Mouse (Mus musculus): ENCODE results near the gene Rap1a. TPM values are rescaled to one million over a fixed set of nuclear protein-coding genes. Genes with fewer than 3 reads are reported as not detected.

The Rap1a gene
- total and polyA plus RNA-seq, 2 experiments from 2014 or later, result 36.4 to 70.5 TPM

DNA sequence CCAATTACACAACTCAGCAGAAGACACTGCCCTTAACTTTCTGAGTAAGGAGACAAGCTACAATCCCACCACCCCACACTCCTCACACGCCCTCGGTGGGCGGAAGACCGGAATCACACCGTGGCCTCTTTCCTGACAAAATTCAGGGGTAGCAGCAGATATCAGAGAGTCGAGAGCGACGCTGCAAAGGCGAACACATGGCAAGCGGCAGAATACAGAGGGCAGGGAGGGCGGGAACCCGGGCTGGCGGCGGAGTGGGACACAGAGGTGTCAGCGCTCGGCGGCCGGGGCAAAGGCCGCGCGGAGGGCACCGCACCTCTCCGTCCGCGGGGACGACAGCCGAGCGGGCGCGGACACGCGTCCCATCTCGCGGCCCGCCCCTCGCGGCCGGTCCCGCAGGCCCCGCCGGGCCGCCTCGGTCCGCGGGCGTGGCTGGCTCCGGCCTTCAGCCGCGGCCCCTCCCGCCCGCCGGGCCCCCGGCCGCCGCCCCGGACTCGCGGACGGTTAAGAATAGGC lies 403 bp downstream of the Rap1a start:
- H3K27ac ChIP-seq (ENCODE audit: low read depth, low read length), result peak overlapping the region; percentile 85
- 1% methylated on average over 52 of the region's 59 CpGs for WGBS
- H3K27me3 ChIP-seq (ENCODE audit: insufficient read depth, low read length), result no peaks in the 10 kb centered on the region
- peak; percentile 40 for TF ChIP-seq CTCF (IDR thresholded peaks at IDR 0.05; ENCODE audit: low read depth)
- peak overlapping the region; percentile 81 for H3K9ac ChIP-seq
- no peaks in the 10 kb centered on the region for H3K9me3 ChIP-seq (ENCODE audit: low read length)
- ATAC-seq (peak; percentile 69), DNase-seq (peak; percentile 47)
- peak overlapping the region; percentile 82 for H3K4me2 ChIP-seq (ENCODE audit: low read depth)
- no peaks in the 10 kb centered on the region for H3K36me3 ChIP-seq (ENCODE audit: insufficient read depth)
- peak overlapping the region; percentile 88 for H3K4me3 ChIP-seq (ENCODE audit: low read depth, low read length)
- peaks cover 26% of the 10 kb centered on the region for H3K4me1 ChIP-seq (ENCODE audit: insufficient read depth)

DNA sequence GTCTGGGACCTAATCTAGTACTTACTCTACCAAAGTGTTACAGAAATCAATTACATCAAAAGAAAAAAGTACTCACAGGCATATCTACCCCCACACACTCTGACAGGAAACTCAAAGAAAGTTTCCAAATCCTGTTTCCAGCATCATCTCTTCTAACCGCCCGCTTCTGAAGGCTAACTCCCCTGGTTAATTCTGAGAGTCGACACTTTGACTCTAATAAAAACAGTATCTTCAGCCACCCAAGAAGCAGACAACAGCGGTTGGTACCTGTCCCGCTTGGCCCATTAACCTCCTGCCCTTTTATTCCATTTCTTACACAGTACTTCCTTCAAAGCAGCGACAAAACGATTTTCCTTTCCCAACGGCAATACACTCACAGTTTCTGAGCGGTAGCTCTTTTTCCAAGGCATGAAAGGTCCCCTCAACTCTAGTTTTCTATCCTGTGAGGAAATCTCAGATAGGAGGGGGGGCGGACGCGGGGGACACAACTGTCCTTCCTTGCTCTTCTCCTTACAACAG lies 921 bp downstream of the Rap1a start:
- H3K4me2 ChIP-seq (ENCODE audit: low read depth), result peak overlapping the region; percentile 82
- H3K4me1 ChIP-seq (ENCODE audit: insufficient read depth), result peaks cover 26% of the 10 kb centered on the region
- no peaks in the 10 kb centered on the region for H3K36me3 ChIP-seq (ENCODE audit: insufficient read depth)
- ATAC-seq (no peak), DNase-seq (no peak)
- H3K9ac ChIP-seq, result peak overlapping the region; percentile 81
- H3K27me3 ChIP-seq (ENCODE audit: insufficient read depth, low read length), result no peaks in the 10 kb centered on the region
- H3K27ac ChIP-seq (ENCODE audit: low read depth, low read length), result no peak overlapping the region
- under 1% methylated on average over 12 of the region's 12 CpGs for WGBS
- no peaks in the 10 kb centered on the region for H3K9me3 ChIP-seq (ENCODE audit: low read length)
- H3K4me3 ChIP-seq (ENCODE audit: low read depth, low read length), result peak overlapping the region; percentile 88
- no peak for TF ChIP-seq CTCF (IDR thresholded peaks at IDR 0.05; ENCODE audit: low read depth)

GRCm38 (mm10) chr3:105799375-105799774 lies 1.8 kb downstream of the Rap1a start:
- TF ChIP-seq CTCF (IDR thresholded peaks at IDR 0.05; ENCODE audit: low read depth), result no peak
- no peak overlapping the region for H3K9ac ChIP-seq
- H3K36me3 ChIP-seq (ENCODE audit: insufficient read depth), result no peaks in the 10 kb centered on the region
- H3K27ac ChIP-seq (ENCODE audit: low read depth, low read length), result no peak overlapping the region
- peak overlapping the region; percentile 82; the same call in 1 of the 2 replicates for H3K4me2 ChIP-seq (ENCODE audit: low read depth)
- H3K4me3 ChIP-seq (ENCODE audit: low read depth, low read length), result no peak overlapping the region
- ATAC-seq, result no peak
- H3K27me3 ChIP-seq (ENCODE audit: insufficient read depth, low read length), result no peaks in the 10 kb centered on the region
- H3K9me3 ChIP-seq (ENCODE audit: low read length), result no peaks in the 10 kb centered on the region
- 73% methylated on average over 4 of the region's 4 CpGs for WGBS
- peaks cover 26% of the 10 kb centered on the region for H3K4me1 ChIP-seq (ENCODE audit: insufficient read depth)
- DNase-seq, result no peak

DNA sequence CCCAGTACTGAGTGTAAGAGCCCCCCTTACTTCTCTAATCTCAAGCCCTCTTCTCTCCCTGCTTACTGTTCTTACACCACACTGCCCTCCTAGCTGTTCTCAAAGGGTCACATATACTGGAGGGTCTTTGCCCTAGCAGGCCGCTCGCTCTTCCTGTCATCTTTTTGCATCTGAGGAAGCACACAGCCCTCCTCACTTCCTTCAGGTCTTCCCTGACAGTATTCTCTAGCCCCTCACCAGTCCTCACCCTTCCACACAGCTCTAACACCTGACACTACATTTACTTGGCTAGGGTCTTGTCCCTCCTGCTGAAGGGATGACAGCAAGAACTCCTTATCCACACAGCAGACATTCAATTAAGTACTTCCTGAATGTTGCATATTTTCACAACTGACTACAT lies 2.4 kb downstream of the Rap1a start:
- H3K27ac ChIP-seq (ENCODE audit: low read depth, low read length), result no peak overlapping the region
- peaks cover 26% of the 10 kb centered on the region for H3K4me1 ChIP-seq (ENCODE audit: insufficient read depth)
- no peaks in the 10 kb centered on the region for H3K9me3 ChIP-seq (ENCODE audit: low read length)
- no peak for TF ChIP-seq CTCF (IDR thresholded peaks at IDR 0.05; ENCODE audit: low read depth)
- no peak overlapping the region for H3K9ac ChIP-seq
- no peaks in the 10 kb centered on the region for H3K27me3 ChIP-seq (ENCODE audit: insufficient read depth, low read length)
- H3K36me3 ChIP-seq (ENCODE audit: insufficient read depth), result no peaks in the 10 kb centered on the region
- H3K4me3 ChIP-seq (ENCODE audit: low read depth, low read length), result no peak overlapping the region
- DNase-seq (no peak), ATAC-seq (no peak)
- 93% methylated on average over 2 of the region's 2 CpGs for WGBS
- 0 out of 2 replicates have a peak overlapping the region, but pooled peaks have one; percentile 13 for H3K4me2 ChIP-seq (ENCODE audit: low read depth)

DNA sequence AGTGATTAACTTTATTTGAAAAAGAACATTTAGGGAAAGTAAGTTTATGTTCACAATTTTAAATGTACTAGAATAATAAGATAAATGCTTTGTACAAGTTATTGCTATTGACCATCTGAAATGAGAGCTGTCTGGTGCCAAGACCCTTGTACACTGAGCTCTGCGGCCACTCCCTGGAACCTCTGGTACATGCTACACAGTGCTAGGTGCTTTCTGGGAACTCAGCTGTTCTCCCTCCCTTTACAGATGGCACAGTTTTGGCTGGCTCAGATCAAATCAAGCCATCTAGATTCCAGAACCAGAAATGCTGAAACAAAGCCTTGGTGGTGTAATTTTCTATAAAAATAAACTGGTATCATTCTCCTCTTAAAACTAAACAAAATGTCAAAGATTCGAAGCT lies 3.7 kb downstream of the Rap1a start:
- Histone ChIP-seq H3K4me3 (ENCODE audit: low read depth, low read length) (no peak overlapping the region), H3K36me3 (ENCODE audit: insufficient read depth) (no peaks in the 10 kb centered on the region), H3K27ac (ENCODE audit: low read depth, low read length) (no peak overlapping the region), H3K27me3 (ENCODE audit: insufficient read depth, low read length) (no peaks in the 10 kb centered on the region), H3K4me1 (ENCODE audit: insufficient read depth) (peaks cover 26% of the 10 kb centered on the region), H3K4me2 (ENCODE audit: low read depth) (no peak overlapping the region), H3K9ac (no peak overlapping the region), H3K9me3 (ENCODE audit: low read length) (no peaks in the 10 kb centered on the region)
- TF ChIP-seq CTCF (IDR thresholded peaks at IDR 0.05; ENCODE audit: low read depth), result no peak
- DNase-seq, result no peak
- ATAC-seq, result no peak
- WGBS, result 70% methylated on average over 2 of the region's 2 CpGs

- H3K36me3 ChIP-seq (ENCODE audit: insufficient read depth), result no peaks in the 10 kb centered on the region
- H3K4me3 ChIP-seq (ENCODE audit: low read depth, low read length), result no peak overlapping the region
- no peak overlapping the region for H3K9ac ChIP-seq
- no peak for TF ChIP-seq CTCF (IDR thresholded peaks at IDR 0.05; ENCODE audit: low read depth)
- no peak for ATAC-seq
- no peak overlapping the region for H3K27ac ChIP-seq (ENCODE audit: low read depth, low read length)
- peaks cover 24% of the 10 kb centered on the region for H3K4me1 ChIP-seq (ENCODE audit: insufficient read depth)
- 57% methylated on average over 4 of the region's 4 CpGs for WGBS
- H3K4me2 ChIP-seq (ENCODE audit: low read depth), result no peak overlapping the region
- no peak for DNase-seq
- no peaks in the 10 kb centered on the region for H3K9me3 ChIP-seq (ENCODE audit: low read length)
- no peaks in the 10 kb centered on the region for H3K27me3 ChIP-seq (ENCODE audit: insufficient read depth, low read length)
These were observed 4.4 kb downstream of the Rap1a start for GRCm38 (mm10) chr3:105796761-105797160.

GRCm38 (mm10) chr3:105794309-105794708 lies 6.8 kb downstream of the Rap1a start:
- no peak overlapping the region for H3K9ac ChIP-seq
- TF ChIP-seq CTCF (IDR thresholded peaks at IDR 0.05; ENCODE audit: low read depth), result no peak
- peaks cover 10% of the 10 kb centered on the region; the same call in 1 of the 2 replicates for H3K4me1 ChIP-seq (ENCODE audit: insufficient read depth)
- H3K36me3 ChIP-seq (ENCODE audit: insufficient read depth), result no peaks in the 10 kb centered on the region
- no peak overlapping the region for H3K4me3 ChIP-seq (ENCODE audit: low read depth, low read length)
- DNase-seq (no peak), ATAC-seq (no peak)
- 72% methylated on average over 1 of the region's 1 CpGs for WGBS
- H3K27ac ChIP-seq (ENCODE audit: low read depth, low read length), result no peak overlapping the region
- no peaks in the 10 kb centered on the region for H3K27me3 ChIP-seq (ENCODE audit: insufficient read depth, low read length)
- H3K4me2 ChIP-seq (ENCODE audit: low read depth), result no peak overlapping the region
- H3K9me3 ChIP-seq (ENCODE audit: low read length), result no peaks in the 10 kb centered on the region
